Mouse (Mus musculus): ENCODE results near the gene Stt3b.

Stt3b gene

GRCm38 (mm10) chr9:115314556-115314955 lies 4.3 kb upstream of the Stt3b start:
- DNase-seq = no peak

GRCm38 (mm10) chr9:115313830-115314229 lies 3.6 kb upstream of the Stt3b start:
- no peak for DNase-seq

- peak; percentile 88 for DNase-seq
These were observed 951 bp upstream of the Stt3b start for GRCm38 (mm10) chr9:115311223-115311520.

GRCm38 (mm10) chr9:115309977-115310345 lies 260 bp downstream of the Stt3b start:
- no peak for DNase-seq

- no peak for DNase-seq
These were observed 745 bp downstream of the Stt3b start for GRCm38 (mm10) chr9:115309381-115309971.

GRCm38 (mm10) chr9:115308941-115309380 lies 1.3 kb downstream of the Stt3b start:
- no peak for DNase-seq

GRCm38 (mm10) chr9:115308401-115308800 lies 1.8 kb downstream of the Stt3b start:
- DNase-seq = no peak

- no peak for DNase-seq
These were observed 4.0 kb downstream of the Stt3b start for GRCm38 (mm10) chr9:115306202-115306601.

- DNase-seq = no peak
These were observed 6.1 kb downstream of the Stt3b start for GRCm38 (mm10) chr9:115304149-115304548.

GRCm38 (mm10) chr9:115301593-115301992 lies 8.6 kb downstream of the Stt3b start:
- peak; percentile 68 for DNase-seq

GRCm38 (mm10) chr9:115301002-115301579 lies 9.1 kb downstream of the Stt3b start:
- no peak for DNase-seq

GRCm38 (mm10) chr9:115296738-115297137 lies 13.5 kb downstream of the Stt3b start:
- DNase-seq = peak; percentile 49

- no peak for DNase-seq
These were observed 16.2 kb downstream of the Stt3b start for GRCm38 (mm10) chr9:115293920-115294594.

GRCm38 (mm10) chr9:115287774-115288434 lies 22.3 kb downstream of the Stt3b start:
- peak; percentile 66 for DNase-seq

GRCm38 (mm10) chr9:115284385-115284784 lies 25.8 kb downstream of the Stt3b start:
- DNase-seq = no peak

GRCm38 (mm10) chr9:115283403-115283802 lies 26.8 kb downstream of the Stt3b start:
- DNase-seq = no peak

GRCm38 (mm10) chr9:115278641-115279040 lies 31.6 kb downstream of the Stt3b start:
- no peak for DNase-seq

- DNase-seq = no peak
These were observed 35.4 kb downstream of the Stt3b start for GRCm38 (mm10) chr9:115274806-115275205.

GRCm38 (mm10) chr9:115273095-115273649 lies 37.0 kb downstream of the Stt3b start:
- no peak for DNase-seq

GRCm38 (mm10) chr9:115272451-115272850 lies 37.8 kb downstream of the Stt3b start:
- peak; percentile 43 for DNase-seq

- no peak for DNase-seq
These were observed 38.7 kb downstream of the Stt3b start for GRCm38 (mm10) chr9:115271556-115271955.

GRCm38 (mm10) chr9:115261896-115262295 lies 48.3 kb downstream of the Stt3b start:
- no peak for DNase-seq

GRCm38 (mm10) chr9:115261456-115261855 lies 48.8 kb downstream of the Stt3b start:
- DNase-seq = no peak

- no peak for DNase-seq
These were observed 49.8 kb downstream of the Stt3b start for GRCm38 (mm10) chr9:115260464-115260863.
